Mouse (Mus musculus): ENCODE measurements at regions not wholly inside any gene's neighbourhood (a gene's known extent, or its start where the extent isn't known, plus 50 kb on each side); places are given as distances from the start of the nearest gene placed in this dataset.

DNA sequence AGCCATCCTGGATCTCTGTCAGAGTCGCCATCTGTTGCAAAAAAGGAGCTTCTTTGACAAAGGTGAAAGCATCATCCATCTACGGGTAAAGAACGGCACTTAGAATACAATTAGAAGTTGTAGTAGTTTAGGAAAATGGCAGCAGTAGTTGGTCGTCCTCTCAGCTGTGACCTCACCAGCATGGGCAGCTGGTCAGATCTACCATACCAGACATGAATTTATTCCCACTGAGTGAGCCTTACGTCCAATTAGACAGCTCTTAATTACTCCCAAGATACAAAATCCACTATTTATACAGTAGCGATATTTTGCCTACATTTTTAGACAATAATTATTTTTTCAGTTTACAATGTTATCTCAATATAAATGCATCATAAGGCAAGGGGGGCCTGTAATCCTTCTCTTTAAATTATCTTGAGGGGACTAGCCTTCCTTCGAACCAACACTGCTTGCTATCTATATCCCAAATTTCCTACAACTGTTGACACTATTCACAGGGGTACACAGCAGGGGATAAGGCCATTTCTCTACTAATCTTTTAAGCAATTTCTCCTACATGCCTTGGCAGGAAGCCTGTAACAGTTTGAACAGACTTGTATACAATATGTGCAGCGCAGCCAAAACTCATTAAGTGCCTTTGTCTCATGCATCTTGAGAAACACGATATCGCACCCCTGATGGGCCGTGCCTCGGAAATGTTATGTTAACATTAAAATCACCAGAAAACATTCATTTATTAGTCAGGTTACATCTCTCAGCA lies 131.9 kb upstream of the Samsn1 start:
- Histone ChIP-seq H3K27me3 (ENCODE audit: control insufficient read depth) (no peaks in the 10 kb centered on the region), H3K4me1 (ENCODE audit: control insufficient read depth) (no peaks in the 10 kb centered on the region), H3K9me3 (ENCODE audit: control insufficient read depth, low read length) (no peaks in the 10 kb centered on the region), H3K4me3 (replicated peaks) (no peak overlapping the region), H3K36me3 (ENCODE audit: control insufficient read depth) (no peaks in the 10 kb centered on the region)
- TF ChIP-seq TAL1 (IDR thresholded peaks at IDR 0.05; ENCODE audit: low read length) (no peak), GATA1 (IDR thresholded peaks at IDR 0.05; ENCODE audit: low read length) (no peak)

DNA sequence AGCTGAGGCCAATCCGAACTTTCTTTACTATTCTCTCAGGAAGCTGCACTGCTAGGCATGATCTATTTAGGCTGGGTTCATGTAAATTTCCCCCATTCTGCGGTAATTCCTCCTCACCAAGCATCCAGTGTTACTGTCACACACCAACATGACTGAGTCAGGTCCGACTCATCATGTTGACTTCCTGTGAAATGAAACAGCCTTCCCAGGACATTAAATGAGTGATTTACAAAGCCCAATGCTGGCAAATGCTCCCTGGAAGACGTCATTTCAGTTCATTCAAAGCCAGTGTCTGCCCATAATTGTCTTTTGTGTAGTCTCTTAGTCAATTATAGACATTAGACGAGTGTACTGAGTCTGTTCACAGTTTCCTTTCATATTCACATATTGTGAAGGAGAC lies 127.5 kb upstream of the Samsn1 start:
- Histone ChIP-seq H3K4me3 (replicated peaks) (no peak overlapping the region), H3K4me1 (ENCODE audit: control insufficient read depth) (no peaks in the 10 kb centered on the region), H3K9me3 (ENCODE audit: control insufficient read depth, low read length) (no peaks in the 10 kb centered on the region), H3K27me3 (ENCODE audit: control insufficient read depth) (no peaks in the 10 kb centered on the region), H3K36me3 (ENCODE audit: control insufficient read depth) (no peaks in the 10 kb centered on the region)
- TF ChIP-seq TAL1 (IDR thresholded peaks at IDR 0.05; ENCODE audit: low read length) (no peak), GATA1 (IDR thresholded peaks at IDR 0.05; ENCODE audit: low read length) (no peak)

DNA sequence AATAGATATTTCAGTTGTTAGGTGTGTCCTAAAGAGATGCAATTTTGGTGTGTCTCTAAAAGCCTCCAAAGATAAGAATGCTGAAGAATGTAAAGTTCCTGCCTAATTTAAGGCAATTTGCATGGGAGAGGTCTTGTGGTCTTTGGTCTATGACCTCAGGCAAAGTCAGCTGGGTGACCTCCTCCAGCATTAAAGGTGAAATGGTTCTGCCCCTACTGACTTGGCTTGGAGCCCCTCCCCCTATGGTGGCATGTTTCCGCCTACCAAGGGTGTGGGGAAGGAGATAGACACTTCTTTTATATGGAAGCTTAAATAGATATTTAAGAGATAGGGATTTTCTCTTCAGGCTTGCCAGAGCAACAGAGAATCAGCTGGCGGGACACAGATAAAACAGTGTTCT lies 111.8 kb upstream of the Samsn1 start:
- no peak for TF ChIP-seq TAL1 (IDR thresholded peaks at IDR 0.05; ENCODE audit: low read length)
- TF ChIP-seq GATA1 (IDR thresholded peaks at IDR 0.05; ENCODE audit: low read length): no peak
- no peaks in the 10 kb centered on the region for H3K4me1 ChIP-seq (ENCODE audit: control insufficient read depth)
- H3K27me3 ChIP-seq (ENCODE audit: control insufficient read depth): no peaks in the 10 kb centered on the region
- H3K4me3 ChIP-seq (replicated peaks): no peak overlapping the region
- no peaks in the 10 kb centered on the region for H3K9me3 ChIP-seq (ENCODE audit: control insufficient read depth, low read length)
- H3K36me3 ChIP-seq (ENCODE audit: control insufficient read depth): no peaks in the 10 kb centered on the region

DNA sequence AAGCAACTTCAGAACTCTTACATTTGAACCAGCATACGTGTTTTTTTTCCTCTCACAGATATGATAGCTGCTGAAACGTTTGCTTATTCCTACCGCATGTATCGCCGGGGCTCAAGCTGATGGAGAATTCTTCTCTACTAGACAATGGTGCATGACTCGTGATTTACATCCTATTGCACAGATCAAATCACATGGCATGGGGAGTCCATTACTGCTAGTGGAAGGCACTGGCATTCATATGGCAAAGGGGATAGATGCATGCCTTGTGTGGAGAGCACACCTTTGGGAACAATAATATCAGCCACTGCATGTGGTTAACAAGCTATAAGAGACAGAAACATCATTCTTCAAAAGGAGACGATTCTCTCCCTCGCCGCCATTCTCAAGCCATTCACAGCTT lies 108.4 kb upstream of the Samsn1 start:
- H3K36me3 ChIP-seq (ENCODE audit: control insufficient read depth): no peaks in the 10 kb centered on the region
- H3K4me1 ChIP-seq (ENCODE audit: control insufficient read depth): no peaks in the 10 kb centered on the region
- TF ChIP-seq TAL1 (IDR thresholded peaks at IDR 0.05; ENCODE audit: low read length) (no peak), GATA1 (IDR thresholded peaks at IDR 0.05; ENCODE audit: low read length) (no peak)
- H3K27me3 ChIP-seq (ENCODE audit: control insufficient read depth): no peaks in the 10 kb centered on the region
- no peaks in the 10 kb centered on the region for H3K9me3 ChIP-seq (ENCODE audit: control insufficient read depth, low read length)
- no peak overlapping the region for H3K4me3 ChIP-seq (replicated peaks)

DNA sequence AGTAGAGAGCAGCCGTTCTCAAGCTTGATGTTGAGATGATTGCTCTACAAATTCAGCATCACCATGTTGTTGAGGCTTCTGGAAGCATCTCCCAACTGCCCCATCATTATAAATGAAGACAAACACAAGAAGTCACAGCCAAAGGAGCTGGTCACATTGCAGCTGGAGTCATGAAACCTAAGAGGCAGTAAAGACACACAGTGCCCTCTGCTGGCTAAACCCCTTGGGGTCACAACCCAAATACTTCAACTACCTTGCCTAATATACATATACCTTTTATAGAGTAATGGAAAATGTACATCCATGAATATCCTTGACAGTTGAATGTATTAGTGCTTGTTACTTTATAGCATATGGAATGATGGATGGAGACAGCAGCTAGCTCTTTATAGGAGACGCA lies 107.9 kb upstream of the Samsn1 start:
- Histone ChIP-seq H3K4me3 (replicated peaks) (no peak overlapping the region), H3K36me3 (ENCODE audit: control insufficient read depth) (no peaks in the 10 kb centered on the region), H3K27me3 (ENCODE audit: control insufficient read depth) (no peaks in the 10 kb centered on the region), H3K9me3 (ENCODE audit: control insufficient read depth, low read length) (no peaks in the 10 kb centered on the region), H3K4me1 (ENCODE audit: control insufficient read depth) (no peaks in the 10 kb centered on the region)
- TF ChIP-seq GATA1 (IDR thresholded peaks at IDR 0.05; ENCODE audit: low read length) (no peak), TAL1 (IDR thresholded peaks at IDR 0.05; ENCODE audit: low read length) (no peak)

DNA sequence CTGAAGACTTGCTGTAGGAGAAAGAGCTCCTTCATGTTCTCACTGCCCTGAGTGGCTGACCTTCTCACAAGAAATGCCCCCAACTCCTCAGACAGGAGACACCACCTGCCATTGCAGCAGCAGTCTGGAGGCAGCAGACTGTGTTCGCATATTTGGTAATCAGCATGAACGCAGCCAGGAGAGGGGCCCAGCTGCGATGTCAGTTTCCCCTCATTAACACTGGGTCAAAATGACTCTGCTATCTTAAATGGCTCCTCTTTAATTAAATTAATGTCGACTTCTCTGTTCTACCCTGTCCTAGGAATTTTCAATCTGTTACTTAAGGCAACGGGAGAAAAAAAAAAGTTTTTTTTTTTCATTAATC lies 100.9 kb upstream of the Samsn1 start:
- Histone ChIP-seq H3K4me3 (replicated peaks) (no peak overlapping the region), H3K36me3 (ENCODE audit: control insufficient read depth) (no peaks in the 10 kb centered on the region), H3K9me3 (ENCODE audit: control insufficient read depth, low read length) (no peaks in the 10 kb centered on the region), H3K4me1 (ENCODE audit: control insufficient read depth) (peaks cover 4% of the 10 kb centered on the region), H3K27me3 (ENCODE audit: control insufficient read depth) (no peaks in the 10 kb centered on the region)
- TF ChIP-seq GATA1 (IDR thresholded peaks at IDR 0.05; ENCODE audit: low read length): no peak
- TF ChIP-seq TAL1 (IDR thresholded peaks at IDR 0.05; ENCODE audit: low read length): no peak

DNA sequence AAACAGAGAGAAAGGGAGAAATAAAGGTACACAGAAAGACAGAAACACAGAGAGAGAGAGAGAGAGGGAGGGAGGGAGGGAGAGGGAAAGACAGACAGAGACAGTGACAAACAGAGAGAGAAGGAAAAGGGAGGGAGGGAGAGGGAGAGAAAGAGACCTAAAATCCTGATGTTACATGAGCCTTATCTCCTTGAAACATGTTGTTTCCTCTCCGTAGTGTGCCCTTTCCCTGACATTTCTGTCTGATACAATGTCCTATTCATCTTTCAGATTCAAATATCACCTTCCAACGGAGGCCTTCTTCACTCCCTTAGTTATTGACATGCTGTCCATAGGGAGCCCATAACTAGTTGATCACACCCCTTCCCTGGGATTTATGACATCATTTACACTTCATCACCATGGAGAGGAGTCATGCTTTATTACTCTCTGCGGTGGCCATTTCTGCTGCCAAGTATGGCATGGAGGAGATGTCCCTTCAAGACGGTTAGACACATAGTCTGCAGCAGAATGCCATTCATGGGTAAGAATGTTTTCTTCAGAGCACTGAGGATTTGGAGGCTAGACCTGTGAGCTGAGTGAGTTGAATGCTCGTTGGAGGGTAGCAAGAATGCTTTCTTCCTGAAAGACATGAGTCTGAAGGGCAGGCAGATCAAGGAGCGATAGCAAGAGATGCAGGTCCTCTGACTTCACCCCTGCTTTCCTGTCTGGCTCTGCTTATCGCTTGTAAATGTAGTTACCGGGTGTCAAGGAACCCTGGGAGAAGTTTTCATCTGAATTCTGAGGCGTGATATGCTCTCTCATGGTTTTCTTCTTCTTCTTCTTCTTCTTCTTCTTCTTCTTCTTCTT lies 100.3 kb upstream of the Samsn1 start:
- Histone ChIP-seq H3K27me3 (ENCODE audit: control insufficient read depth) (no peaks in the 10 kb centered on the region), H3K4me1 (ENCODE audit: control insufficient read depth) (peaks cover 4% of the 10 kb centered on the region), H3K36me3 (ENCODE audit: control insufficient read depth) (no peaks in the 10 kb centered on the region), H3K9me3 (ENCODE audit: control insufficient read depth, low read length) (no peaks in the 10 kb centered on the region), H3K4me3 (replicated peaks) (no peak overlapping the region)
- TF ChIP-seq GATA1 (IDR thresholded peaks at IDR 0.05; ENCODE audit: low read length) (no peak), TAL1 (IDR thresholded peaks at IDR 0.05; ENCODE audit: low read length) (no peak)

DNA sequence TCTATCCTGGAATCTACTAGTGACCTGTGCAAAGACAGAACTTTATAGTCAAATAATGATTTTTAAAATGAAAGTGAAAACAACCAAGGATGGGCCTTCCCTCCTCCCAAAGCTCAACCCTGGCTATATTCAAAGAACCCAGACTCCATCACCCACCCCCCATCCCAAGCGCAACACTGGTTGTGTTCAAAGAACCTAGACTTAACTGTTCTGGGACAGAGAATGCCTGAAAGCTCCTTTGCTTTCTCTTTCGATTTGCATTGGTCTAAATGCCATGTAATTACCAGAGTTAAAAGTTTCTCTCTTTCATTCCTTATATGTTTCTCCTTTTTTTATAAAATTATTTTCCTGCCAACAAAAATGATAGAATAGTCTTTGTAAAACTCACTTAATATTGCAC lies 98.6 kb upstream of the Samsn1 start:
- Histone ChIP-seq H3K4me1 (ENCODE audit: control insufficient read depth) (peaks cover 4% of the 10 kb centered on the region), H3K4me3 (replicated peaks) (no peak overlapping the region), H3K36me3 (ENCODE audit: control insufficient read depth) (no peaks in the 10 kb centered on the region), H3K9me3 (ENCODE audit: control insufficient read depth, low read length) (no peaks in the 10 kb centered on the region), H3K27me3 (ENCODE audit: control insufficient read depth) (no peaks in the 10 kb centered on the region)
- TF ChIP-seq GATA1 (IDR thresholded peaks at IDR 0.05; ENCODE audit: low read length): no peak
- no peak for TF ChIP-seq TAL1 (IDR thresholded peaks at IDR 0.05; ENCODE audit: low read length)

DNA sequence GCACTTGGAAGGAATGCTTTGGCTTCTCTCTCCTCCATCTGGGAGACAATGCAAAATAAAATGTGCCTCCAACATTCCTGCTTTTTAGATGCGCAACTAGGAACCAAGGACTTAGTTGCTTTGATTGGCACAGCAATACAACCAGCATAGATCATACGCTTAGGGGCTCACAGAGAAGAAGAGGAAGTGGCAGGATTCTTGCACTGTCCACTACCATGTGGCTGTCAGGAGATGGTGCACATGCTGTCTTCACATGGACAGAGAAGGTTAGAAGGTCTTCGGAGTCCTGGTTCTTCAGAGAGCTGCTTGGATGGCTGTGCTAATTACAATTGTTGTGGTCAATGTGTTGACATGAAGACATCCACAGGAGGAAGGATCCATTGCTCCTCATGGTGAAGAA lies 88.3 kb upstream of the Samsn1 start:
- H3K27me3 ChIP-seq (ENCODE audit: control insufficient read depth): no peaks in the 10 kb centered on the region
- no peak overlapping the region for H3K4me3 ChIP-seq (replicated peaks)
- H3K4me1 ChIP-seq (ENCODE audit: control insufficient read depth): no peaks in the 10 kb centered on the region
- H3K9me3 ChIP-seq (ENCODE audit: control insufficient read depth, low read length): no peaks in the 10 kb centered on the region
- no peaks in the 10 kb centered on the region for H3K36me3 ChIP-seq (ENCODE audit: control insufficient read depth)
- no peak for TF ChIP-seq TAL1 (IDR thresholded peaks at IDR 0.05; ENCODE audit: low read length)
- TF ChIP-seq GATA1 (IDR thresholded peaks at IDR 0.05; ENCODE audit: low read length): no peak

All from erythroblast, embryonic 14.5 days (primary cell).